Mouse (Mus musculus): Measurements from ENCODE around the gene Tenm3. TPM values are rescaled to one million over a fixed set of nuclear protein-coding genes. Genes with fewer than 3 reads are reported as not detected.
A peak's percentile ranks its signal among the peaks of the same experiment; 100 is the strongest.

The Tenm3 gene
- polyA plus RNA-seq, 1 experiment from 2014 or later: 23.4 TPM

- Histone ChIP-seq H3K4me3 (no peak overlapping the region), H3K36me3 (no peaks in the 10 kb centered on the region), H3K9me3 (no peaks in the 10 kb centered on the region), H3K9ac (replicated peaks) (no peak overlapping the region), H3K27ac (replicated peaks) (no peak overlapping the region), H3K4me2 (replicated peaks) (no peak overlapping the region), H3K4me1 (peaks cover 4% of the 10 kb centered on the region; the same call in 1 of the 2 replicates), H3K27me3 (no peaks in the 10 kb centered on the region)
- 57% methylated on average over 6 of the region's 6 CpGs for WGBS
- no peak for ATAC-seq (replicated peaks)
These were observed 78.5 kb downstream of the Tenm3 start for GRCm38 (mm10) chr8:48765212-48765611.

- 83% methylated on average over 3 of the region's 3 CpGs for WGBS
- no peaks in the 10 kb centered on the region for H3K27me3 ChIP-seq
These were observed 79.7 kb downstream of the Tenm3 start for GRCm38 (mm10) chr8:48764011-48764410.

GRCm38 (mm10) chr8:48756874-48757273 is 86.9 kb downstream of the Tenm3 start:
- ATAC-seq (replicated peaks): no peak
- WGBS: 78% methylated on average over 2 of the region's 2 CpGs

More at GRCm38 (mm10) chr8:48764011-48764410, 79.7 kb downstream of the Tenm3 start:
- H3K4me1 ChIP-seq: peaks cover 4% of the 10 kb centered on the region; the same call in 1 of the 2 replicates
- ATAC-seq (replicated peaks): no peak
- H3K9ac ChIP-seq (replicated peaks): no peak overlapping the region
- H3K4me2 ChIP-seq (replicated peaks): no peak overlapping the region
- no peaks in the 10 kb centered on the region for H3K9me3 ChIP-seq
- H3K27ac ChIP-seq (replicated peaks): no peak overlapping the region
- H3K4me3 ChIP-seq: no peak overlapping the region
- no peaks in the 10 kb centered on the region for H3K36me3 ChIP-seq

GRCm38 (mm10) chr8:48755492-48755891 is 88.3 kb downstream of the Tenm3 start:
- WGBS: 17% methylated on average over 7 of the region's 7 CpGs

More at GRCm38 (mm10) chr8:48756874-48757273, 86.9 kb downstream of the Tenm3 start:
- H3K9me3 ChIP-seq: no peaks in the 10 kb centered on the region
- H3K27me3 ChIP-seq: no peaks in the 10 kb centered on the region
- no peak overlapping the region for H3K27ac ChIP-seq (replicated peaks)
- no peak overlapping the region for H3K4me2 ChIP-seq (replicated peaks)
- H3K9ac ChIP-seq (replicated peaks): no peak overlapping the region
- H3K4me3 ChIP-seq: no peak overlapping the region
- H3K4me1 ChIP-seq: peaks cover 12% of the 10 kb centered on the region; the same call in 1 of the 2 replicates
- H3K36me3 ChIP-seq: no peaks in the 10 kb centered on the region

GRCm38 (mm10) chr8:48754959-48755358 is 88.8 kb downstream of the Tenm3 start:
- Histone ChIP-seq H3K9me3 (no peaks in the 10 kb centered on the region), H3K4me2 (replicated peaks) (no peak overlapping the region), H3K36me3 (no peaks in the 10 kb centered on the region), H3K27ac (replicated peaks) (no peak overlapping the region), H3K4me1 (peaks cover 12% of the 10 kb centered on the region; the same call in 1 of the 2 replicates), H3K4me3 (no peak overlapping the region), H3K9ac (replicated peaks) (no peak overlapping the region), H3K27me3 (no peaks in the 10 kb centered on the region)
- peak; percentile 65; the same call in 1 of the 2 replicates for ATAC-seq (replicated peaks)
- 31% methylated on average over 2 of the region's 2 CpGs for WGBS

More at GRCm38 (mm10) chr8:48755492-48755891, 88.3 kb downstream of the Tenm3 start:
- H3K36me3 ChIP-seq: no peaks in the 10 kb centered on the region
- H3K9ac ChIP-seq (replicated peaks): no peak overlapping the region
- ATAC-seq (replicated peaks): peak; percentile 93
- H3K4me2 ChIP-seq (replicated peaks): no peak overlapping the region
- H3K4me3 ChIP-seq: no peak overlapping the region
- peaks cover 12% of the 10 kb centered on the region; the same call in 1 of the 2 replicates for H3K4me1 ChIP-seq
- H3K9me3 ChIP-seq: no peaks in the 10 kb centered on the region
- H3K27me3 ChIP-seq: no peaks in the 10 kb centered on the region
- no peak overlapping the region for H3K27ac ChIP-seq (replicated peaks)

GRCm38 (mm10) chr8:48751965-48752364 is 91.8 kb downstream of the Tenm3 start:
- Histone ChIP-seq H3K4me1 (peaks cover 12% of the 10 kb centered on the region; the same call in 1 of the 2 replicates), H3K9me3 (no peaks in the 10 kb centered on the region), H3K27ac (replicated peaks) (no peak overlapping the region), H3K4me3 (no peak overlapping the region), H3K36me3 (no peaks in the 10 kb centered on the region), H3K9ac (replicated peaks) (no peak overlapping the region), H3K4me2 (replicated peaks) (no peak overlapping the region), H3K27me3 (no peaks in the 10 kb centered on the region)
- no peak for ATAC-seq (replicated peaks)
- 45% methylated on average over 5 of the region's 5 CpGs for WGBS

GRCm38 (mm10) chr8:48748503-48749059 is 95.2 kb downstream of the Tenm3 start:
- no peak overlapping the region for H3K4me3 ChIP-seq
- no peak for ATAC-seq (replicated peaks)
- no peak overlapping the region for H3K4me2 ChIP-seq (replicated peaks)
- no peaks in the 10 kb centered on the region for H3K27me3 ChIP-seq
- no peak overlapping the region for H3K9ac ChIP-seq (replicated peaks)
- no peak overlapping the region for H3K27ac ChIP-seq (replicated peaks)
- no peaks in the 10 kb centered on the region for H3K36me3 ChIP-seq
- no peaks in the 10 kb centered on the region for H3K9me3 ChIP-seq
- no peaks in the 10 kb centered on the region for H3K4me1 ChIP-seq
- WGBS: 79% methylated on average over 13 of the region's 13 CpGs

- no peaks in the 10 kb centered on the region for H3K9me3 ChIP-seq
- WGBS: 89% methylated on average over 4 of the region's 4 CpGs
- no peaks in the 10 kb centered on the region for H3K27me3 ChIP-seq
- no peak overlapping the region for H3K9ac ChIP-seq (replicated peaks)
- ATAC-seq (replicated peaks): no peak
- no peaks in the 10 kb centered on the region for H3K36me3 ChIP-seq
- no peak overlapping the region for H3K4me2 ChIP-seq (replicated peaks)
- H3K4me3 ChIP-seq: no peak overlapping the region
- H3K4me1 ChIP-seq: peaks cover 22% of the 10 kb centered on the region
- H3K27ac ChIP-seq (replicated peaks): no peak overlapping the region
These were observed 99.8 kb downstream of the Tenm3 start for GRCm38 (mm10) chr8:48743912-48744311.

- no peak overlapping the region for H3K9ac ChIP-seq (replicated peaks)
- ATAC-seq (replicated peaks): no peak
- no peak overlapping the region for H3K4me2 ChIP-seq (replicated peaks)
- 94% methylated on average over 6 of the region's 6 CpGs for WGBS
- no peaks in the 10 kb centered on the region for H3K27me3 ChIP-seq
- H3K27ac ChIP-seq (replicated peaks): no peak overlapping the region
- peaks cover 22% of the 10 kb centered on the region for H3K4me1 ChIP-seq
- no peaks in the 10 kb centered on the region for H3K36me3 ChIP-seq
- H3K4me3 ChIP-seq: no peak overlapping the region
- H3K9me3 ChIP-seq: no peaks in the 10 kb centered on the region
These were observed 101.0 kb downstream of the Tenm3 start for GRCm38 (mm10) chr8:48742741-48743140.

GRCm38 (mm10) chr8:48740951-48741350 is 102.8 kb downstream of the Tenm3 start:
- no peak overlapping the region for H3K4me3 ChIP-seq
- peak overlapping the region; percentile 45 for H3K4me2 ChIP-seq (replicated peaks)
- H3K27me3 ChIP-seq: no peaks in the 10 kb centered on the region
- no peak overlapping the region for H3K27ac ChIP-seq (replicated peaks)
- H3K9me3 ChIP-seq: no peaks in the 10 kb centered on the region
- H3K4me1 ChIP-seq: peaks cover 22% of the 10 kb centered on the region
- no peaks in the 10 kb centered on the region for H3K36me3 ChIP-seq
- ATAC-seq (replicated peaks): peak; percentile 52
- H3K9ac ChIP-seq (replicated peaks): peak overlapping the region; percentile 27; the same call in 1 of the 2 replicates
- 25% methylated on average over 11 of the region's 11 CpGs for WGBS

- H3K9ac ChIP-seq (replicated peaks): peak overlapping the region; percentile 43; the same call in 1 of the 2 replicates
These were observed 103.4 kb downstream of the Tenm3 start for GRCm38 (mm10) chr8:48740147-48740881.

GRCm38 (mm10) chr8:48733731-48734130 is 110.0 kb downstream of the Tenm3 start:
- no peak for ATAC-seq (replicated peaks)
- H3K27ac ChIP-seq (replicated peaks): no peak overlapping the region
- no peaks in the 10 kb centered on the region for H3K9me3 ChIP-seq
- H3K27me3 ChIP-seq: no peaks in the 10 kb centered on the region
- no peak overlapping the region for H3K4me3 ChIP-seq
- 85% methylated on average over 10 of the region's 10 CpGs for WGBS
- no peaks in the 10 kb centered on the region for H3K4me1 ChIP-seq
- H3K9ac ChIP-seq (replicated peaks): no peak overlapping the region
- no peak overlapping the region for H3K4me2 ChIP-seq (replicated peaks)
- no peaks in the 10 kb centered on the region for H3K36me3 ChIP-seq

More at GRCm38 (mm10) chr8:48740147-48740881, 103.4 kb downstream of the Tenm3 start:
- Histone ChIP-seq H3K27me3 (no peaks in the 10 kb centered on the region), H3K4me1 (peaks cover 22% of the 10 kb centered on the region), H3K4me2 (replicated peaks) (peak overlapping the region; percentile 45), H3K4me3 (peak overlapping the region; percentile 29), H3K36me3 (no peaks in the 10 kb centered on the region), H3K9me3 (no peaks in the 10 kb centered on the region), H3K27ac (replicated peaks) (no peak overlapping the region)
- ATAC-seq (replicated peaks): peak; percentile 53
- WGBS: 38% methylated on average over 23 of the region's 23 CpGs
